8 mouse cellular contexts compared by ENCODE assay signal in genomic region chr11:3337173-3337955, GRCm38 (mm10). TPM values are rescaled to one million over a fixed set of nuclear protein-coding genes. Genes with fewer than 3 reads are reported as not detected.
DNase-seq lines count a peak whose midpoint lies in the region; ATAC-seq and TF ChIP-seq lines count a peak whose summit lies in the region.

No protein-coding gene starts in this region.

- H3K9ac ChIP-seq in embryonic facial prominence, embryonic 11.5 days (replicated peaks; ENCODE audit: low read length), result peak overlapping the region; percentile 18
- peak overlapping the region; percentile 24; the same call in 1 of the 2 replicates for H3K9ac ChIP-seq in heart, postnatal 0 days (replicated peaks; ENCODE audit: low read depth, low read length)
- peak overlapping the region; percentile 49; the same call in 1 of the 2 replicates for H3K9ac ChIP-seq in midbrain, embryonic 13.5 days (replicated peaks)
- no peak overlapping the region for H3K9ac ChIP-seq in stomach, postnatal 0 days (ENCODE audit: low read length)

- H3K9me3 ChIP-seq in embryonic facial prominence, embryonic 11.5 days (replicated peaks; ENCODE audit: control insufficient read depth, low read length), result no peaks in the 10 kb centered on the region
- H3K9me3 ChIP-seq in heart, postnatal 0 days (replicated peaks; ENCODE audit: control insufficient read depth, low read length), result no peaks in the 10 kb centered on the region
- no peaks in the 10 kb centered on the region for H3K9me3 ChIP-seq in midbrain, embryonic 13.5 days
- H3K9me3 ChIP-seq in stomach, postnatal 0 days (ENCODE audit: control insufficient read depth, low read length), result no peaks in the 10 kb centered on the region

- H3ac ChIP-seq in C2C12 (ENCODE audit: control insufficient read depth, insufficient read length, low read depth), result peak overlapping the region; percentile 29

- peak overlapping the region; percentile 56 for H3K27ac ChIP-seq in embryonic facial prominence, embryonic 11.5 days (replicated peaks; ENCODE audit: low read depth, low read length)
- peak overlapping the region; percentile 71 for H3K27ac ChIP-seq in heart, postnatal 0 days (ENCODE audit: low read depth)
- H3K27ac ChIP-seq in midbrain, embryonic 13.5 days, result peak overlapping the region; percentile 85
- peak overlapping the region; percentile 49 for H3K27ac ChIP-seq in stomach, postnatal 0 days (replicated peaks)

- peaks cover 7% of the 10 kb centered on the region for H3K4me1 ChIP-seq in embryonic facial prominence, embryonic 11.5 days (ENCODE audit: control insufficient read depth, insufficient read depth, low read length)
- peaks cover 41% of the 10 kb centered on the region for H3K4me1 ChIP-seq in heart, postnatal 0 days (ENCODE audit: control insufficient read depth, insufficient read depth)
- H3K4me1 ChIP-seq in midbrain, embryonic 13.5 days (replicated peaks), result peaks cover 28% of the 10 kb centered on the region
- H3K4me1 ChIP-seq in stomach, postnatal 0 days (replicated peaks; ENCODE audit: control insufficient read depth, insufficient read depth), result peaks cover 18% of the 10 kb centered on the region

- H3K36me3 ChIP-seq in C2C12 (ENCODE audit: control insufficient read depth, insufficient read depth), result no peaks in the 10 kb centered on the region
- H3K36me3 ChIP-seq in embryonic facial prominence, embryonic 11.5 days (replicated peaks; ENCODE audit: control insufficient read depth, insufficient read depth, low read depth, low read length), result no peaks in the 10 kb centered on the region
- H3K36me3 ChIP-seq in heart, postnatal 0 days (replicated peaks; ENCODE audit: control insufficient read depth, insufficient read depth, low read length), result peaks cover 38% of the 10 kb centered on the region
- H3K36me3 ChIP-seq in midbrain, embryonic 13.5 days, result peaks cover 20% of the 10 kb centered on the region
- H3K36me3 ChIP-seq in stomach, postnatal 0 days (ENCODE audit: control insufficient read depth, insufficient read depth, low read length), result peaks cover 5% of the 10 kb centered on the region; the same call in 1 of the 2 replicates

- no peaks in the 10 kb centered on the region for H3K79me3 ChIP-seq in C2C12 (ENCODE audit: low read depth)

- no peak overlapping the region for H3K4me3 ChIP-seq in C2C12 (ENCODE audit: insufficient read depth, poor library complexity, severe bottlenecking)
- no peak overlapping the region for H3K4me3 ChIP-seq in embryonic facial prominence, embryonic 11.5 days (ENCODE audit: low read depth, low read length)
- no peak overlapping the region for H3K4me3 ChIP-seq in heart, postnatal 0 days (ENCODE audit: low read depth, low read length)
- H3K4me3 ChIP-seq in midbrain, embryonic 13.5 days (replicated peaks), result no peak overlapping the region
- no peak overlapping the region for H3K4me3 ChIP-seq in stomach, postnatal 0 days (ENCODE audit: low read depth, low read length)

- no peaks in the 10 kb centered on the region for H3K27me3 ChIP-seq in C2C12 (ENCODE audit: control insufficient read depth, insufficient read depth, insufficient read length)
- H3K27me3 ChIP-seq in embryonic facial prominence, embryonic 11.5 days (ENCODE audit: control insufficient read depth, insufficient read depth, low read length), result no peaks in the 10 kb centered on the region
- no peaks in the 10 kb centered on the region for H3K27me3 ChIP-seq in heart, postnatal 0 days (ENCODE audit: control insufficient read depth, insufficient read depth, low read length)
- 0 out of 2 replicates have a peak, but pooled peaks cover 5% of the 10 kb centered on the region for H3K27me3 ChIP-seq in midbrain, embryonic 13.5 days
- no peaks in the 10 kb centered on the region for H3K27me3 ChIP-seq in stomach, postnatal 0 days (ENCODE audit: control insufficient read depth, insufficient read depth, low read length)

- WGBS in embryonic facial prominence, embryonic 11.5 days, result 10% methylated on average over 12 of the region's 12 CpGs
- 14% methylated on average over 12 of the region's 12 CpGs for WGBS in heart, postnatal 0 days
- whole genome bisulfite sequencing in midbrain, embryonic 13.5 days, result 5% methylated on average over 12 of the region's 12 CpGs
- WGBS in stomach, postnatal 0 days, result 15% methylated on average over 12 of the region's 12 CpGs

- no peak for TF ChIP-seq EP300 in heart, postnatal 0 days (IDR thresholded peaks at IDR 0.05; ENCODE audit: low read depth)
- TF ChIP-seq EP300 in stomach, postnatal 0 days (optimal IDR thresholded peaks at IDR 0.05), result no peak

- peak; percentile 98 for DNase-seq in Muller cell, postnatal 12 days (ENCODE audit: inconsistent ontology term)
- peak; percentile 50 for DNase-seq in embryonic facial prominence, embryonic 11.5 days (ENCODE audit: low spot score)
- DNase-seq in heart, postnatal 0 days (ENCODE audit: low spot score), result peak; percentile 77
- peak; percentile 65 to 66 for DNase-seq in layer of hippocampus, postnatal 10 days (ENCODE audit: low spot score in 2 of 2)
- DNase-seq in stomach, postnatal 0 days (ENCODE audit: low spot score), result peak; percentile 41
- no peak for DNase-seq in T-cell, adult 2 months (ENCODE audit: low spot score)

- TF ChIP-seq CTCF in C2C12 (IDR thresholded peaks at IDR 0.05; ENCODE audit: control insufficient read depth, insufficient read depth, insufficient read length), result no peak
- no peak for TF ChIP-seq CTCF in heart, postnatal 0 days (IDR thresholded peaks at IDR 0.05; ENCODE audit: low read depth)
- TF ChIP-seq CTCF in stomach, postnatal 0 days (IDR thresholded peaks at IDR 0.05; ENCODE audit: low read depth), result no peak

- ATAC-seq in embryonic facial prominence, embryonic 11.5 days (replicated peaks; ENCODE audit: insufficient number of reproducible peaks, low FRiP score, low TSS enrichment, low read depth), result peak; percentile 78
- peak; percentile 73 for ATAC-seq in heart, postnatal 0 days (ENCODE audit: insufficient read depth, low read depth)
- peak; percentile 81 for ATAC-seq in midbrain, embryonic 13.5 days
- ATAC-seq in stomach, postnatal 0 days (ENCODE audit: low FRiP score, low TSS enrichment), result 0 out of 2 replicates have a peak, but pooled peaks have one; percentile 22

- no peaks in the 10 kb centered on the region for H3K79me2 ChIP-seq in C2C12 (ENCODE audit: control insufficient read depth, insufficient read depth)

- no peak overlapping the region for H3K4me2 ChIP-seq in embryonic facial prominence, embryonic 11.5 days (ENCODE audit: low read depth, low read length)
- H3K4me2 ChIP-seq in heart, postnatal 0 days (ENCODE audit: low read depth, low read length), result no peak overlapping the region
- H3K4me2 ChIP-seq in midbrain, embryonic 13.5 days (replicated peaks), result peak overlapping the region; percentile 19; the same call in 1 of the 2 replicates
- no peak overlapping the region for H3K4me2 ChIP-seq in stomach, postnatal 0 days (replicated peaks; ENCODE audit: low read depth)

TF ChIP-seq in C2C12, 6 proteins besides CTCF, POLR2A, EP300 and RAD21:
- TF ChIP-seq USF1 (IDR thresholded peaks at IDR 0.05; ENCODE audit: low read depth) (peak; percentile 36), CEBPB (IDR thresholded peaks at IDR 0.05; ENCODE audit: low read depth) (no peak)
TF ChIP-seq in C2C12: peak in this region for 1.

RNA-seq across cellular contexts. Expression of gene Pik3ip1, which starts 7.2 kb away (rescaled TPM):
- 0.71 TPM for polyA plus RNA-seq in C2C12 (2012; fragmentation: generic; extraction: Trizol)
- polyA plus RNA-seq in embryonic facial prominence, embryonic 11.5 days (2014; fragmentation: Nextera tagmentation; extraction: Ambion mirVana), result 10.5 and 10.6 TPM in 2 replicates
- 22.3 and 57.6 TPM in 2 replicates for total RNA-seq in heart, postnatal 0 days (2014; rRNA removed; ENCODE audit: low replicate concordance)
- 44.7 and 65.9 TPM in 2 replicates for polyA plus RNA-seq in heart, postnatal 0 days (2015; fragmentation: Nextera tagmentation; extraction: Ambion mirVana)
- 10 to 100 TPM; 27.0 to 27.4 TPM for total RNA-seq in layer of hippocampus, postnatal 10 days (2021)
- polyA plus RNA-seq in midbrain, embryonic 13.5 days (2015; fragmentation: Nextera tagmentation; extraction: Ambion mirVana), result 24.2 and 25.1 TPM in 2 replicates
- 8.9 and 9.0 TPM in 2 replicates for polyA plus RNA-seq in stomach, postnatal 0 days (2015; fragmentation: Nextera tagmentation; extraction: Ambion mirVana)

RNA-seq across cellular contexts. Expression of gene Patz1, which starts 48.7 kb away (rescaled TPM):
- 29.6 TPM for polyA plus RNA-seq in C2C12 (2012; fragmentation: generic; extraction: Trizol)
- polyA plus RNA-seq in embryonic facial prominence, embryonic 11.5 days (2014; fragmentation: Nextera tagmentation; extraction: Ambion mirVana), result 72.6 and 73.2 TPM in 2 replicates
- total RNA-seq in heart, postnatal 0 days (2014; rRNA removed; ENCODE audit: low replicate concordance), result 35.6 and 56.8 TPM in 2 replicates
- polyA plus RNA-seq in heart, postnatal 0 days (2015; fragmentation: Nextera tagmentation; extraction: Ambion mirVana), result 13.1 and 14.0 TPM in 2 replicates
- 10 to 100 TPM; 54.0 to 57.7 TPM for total RNA-seq in layer of hippocampus, postnatal 10 days (2021)
- 94.6 and 106 TPM in 2 replicates for polyA plus RNA-seq in midbrain, embryonic 13.5 days (2015; fragmentation: Nextera tagmentation; extraction: Ambion mirVana)
- 12.2 and 14.1 TPM in 2 replicates for polyA plus RNA-seq in stomach, postnatal 0 days (2015; fragmentation: Nextera tagmentation; extraction: Ambion mirVana)

Comparison
In these comparisons a context has a peak if more than half of its experiments do, and no peak if none do; other contexts are left out.
1. ATAC-seq: peak in every context shown above with its lines; median percentile 81 in midbrain, embryonic 13.5 days; 78 in embryonic facial prominence, embryonic 11.5 days; 73 in heart, postnatal 0 days; 22 in stomach, postnatal 0 days.